Mouse (Mus musculus) neural tube, embryonic 14.5 days (tissue): ENCODE data around the gene Arid5b. TPM values are rescaled to one million over a fixed set of nuclear protein-coding genes. Genes with fewer than 3 reads are reported as not detected.
A peak's percentile ranks its signal among the peaks of the same experiment; 100 is the strongest.

Experiments used
- ATAC-seq: fragments of 200-750 bp; cut with Nextera tagmentation; 2 replicates; pipeline ENCODE4 v1.8.0; 2017; ENCODE audit warnings: low read depth, mild to moderate bottlenecking, moderate TSS enrichment, moderate library complexity
- H3K27ac ChIP-seq: fragments of 300-500 bp; sonication (generic); 2 replicates; pipeline ENCODE4 v1.5.1; 2014; ENCODE audit warnings: low read depth, mild to moderate bottlenecking, control low read depth, low read length, moderate library complexity, mixed read lengths
- H3K27me3 ChIP-seq: fragments of 300-500 bp; sonication (generic); 2 replicates; pipeline ENCODE4 v1.6.1; 2014; ENCODE audit warnings: low read length; ENCODE audit not compliant: control insufficient read depth, insufficient read depth
- H3K36me3 ChIP-seq: fragments of 300-500 bp; sonication (generic); 2 replicates; pipeline ENCODE4 v1.6.1; 2014; ENCODE audit warnings: low read length, mixed read lengths; ENCODE audit not compliant: control insufficient read depth, insufficient read depth
- H3K4me1 ChIP-seq: fragments of 300-500 bp; sonication (generic); 2 replicates; pipeline ENCODE4 v1.6.1; 2014; ENCODE audit warnings: low read length; ENCODE audit not compliant: control insufficient read depth, insufficient read depth
- H3K4me2 ChIP-seq: fragments of 300-500 bp; sonication (generic); 2 replicates; pipeline ENCODE4 v1.6.1; 2014; ENCODE audit warnings: mild to moderate bottlenecking, low read depth, low read length, control low read depth
- H3K4me3 ChIP-seq: fragments of 300-500 bp; sonication (generic); 2 replicates; pipeline ENCODE4 v1.5.1; 2014; ENCODE audit warnings: low read depth, low read length, control low read depth, mixed read lengths
- H3K9ac ChIP-seq: fragments of 300-500 bp; sonication (generic); replicated peaks from 2 replicates; pipeline ENCODE4 v1.6.1; 2014; ENCODE audit warnings: low read depth, mild to moderate bottlenecking, control low read depth, low read length, mixed read lengths
- H3K9me3 ChIP-seq: fragments of 300-500 bp; sonication (generic); 2 replicates; pipeline ENCODE4 v1.6.1; 2016; ENCODE audit warnings: low read length; ENCODE audit not compliant: control insufficient read depth
- WGBS: fragments of 180-500 bp; shearing (Covaris S2); extraction: QIAGEN DNeasy Blood & Tissue Kit; methylation state at CpG from one replicate; pipeline ENCODE4 v1.1.7; 2014; 5-methylcytosine and 5-hydroxymethylcytosine counted together
- polyA plus RNA-seq: library from polyadenylated mRNA; unstranded; fragments of >200 nt; fragmentation: Nextera tagmentation; extraction: Ambion mirVana; gene quantifications from 2 replicates; pipeline ENCODE4 v1.2.1, GENCODE M21; 2014

Gene Arid5b
- polyA plus RNA-seq, 1 experiment from 2014 or later = 26.2 TPM

- H3K36me3 ChIP-seq = no peaks in the 10 kb centered on the region
Measured at GRCm38 (mm10) chr10:68156646-68157245, 121.8 kb downstream of the Arid5b start.

GRCm38 (mm10) chr10:68156159-68156558 is 122.4 kb downstream of the Arid5b start:
- no peaks in the 10 kb centered on the region for H3K9me3 ChIP-seq
- 72% methylated on average over 6 of the region's 6 CpGs for whole genome bisulfite sequencing
- no peak overlapping the region for H3K27ac ChIP-seq
- H3K4me2 ChIP-seq = no peak overlapping the region
- ATAC-seq = no peak
- no peaks in the 10 kb centered on the region for H3K36me3 ChIP-seq
- no peak overlapping the region for H3K9ac ChIP-seq
- H3K4me1 ChIP-seq = peaks cover 8% of the 10 kb centered on the region; the same call in 1 of the 2 replicates
- H3K27me3 ChIP-seq = no peaks in the 10 kb centered on the region
- H3K4me3 ChIP-seq = no peak overlapping the region

More at GRCm38 (mm10) chr10:68156646-68157245, 121.8 kb downstream of the Arid5b start:
- Histone ChIP-seq H3K27me3 (no peaks in the 10 kb centered on the region), H3K4me1 (peaks cover 8% of the 10 kb centered on the region; the same call in 1 of the 2 replicates), H3K4me3 (no peak overlapping the region), H3K9ac (no peak overlapping the region), H3K9me3 (no peaks in the 10 kb centered on the region), H3K27ac (no peak overlapping the region), H3K4me2 (no peak overlapping the region)
- no peak for ATAC-seq
- WGBS = 60% methylated on average over 10 of the region's 10 CpGs

- no peak for ATAC-seq
- H3K4me1 ChIP-seq = peaks cover 8% of the 10 kb centered on the region; the same call in 1 of the 2 replicates
- H3K4me2 ChIP-seq = no peak overlapping the region
- no peak overlapping the region for H3K4me3 ChIP-seq
- WGBS = 94% methylated on average over 6 of the region's 6 CpGs
- no peak overlapping the region for H3K27ac ChIP-seq
- H3K27me3 ChIP-seq = no peaks in the 10 kb centered on the region
- H3K36me3 ChIP-seq = no peaks in the 10 kb centered on the region
- H3K9me3 ChIP-seq = no peaks in the 10 kb centered on the region
- H3K9ac ChIP-seq = no peak overlapping the region
Measured at GRCm38 (mm10) chr10:68155431-68156119, 123.0 kb downstream of the Arid5b start.

GRCm38 (mm10) chr10:68154046-68154765 is 124.3 kb downstream of the Arid5b start:
- H3K4me3 ChIP-seq = no peak overlapping the region
- no peaks in the 10 kb centered on the region for H3K9me3 ChIP-seq
- no peak overlapping the region for H3K9ac ChIP-seq
- H3K27me3 ChIP-seq = no peaks in the 10 kb centered on the region
- ATAC-seq = no peak
- H3K36me3 ChIP-seq = no peaks in the 10 kb centered on the region
- 72% methylated on average over 14 of the region's 14 CpGs for WGBS
- no peak overlapping the region for H3K27ac ChIP-seq
- peaks cover 8% of the 10 kb centered on the region; the same call in 1 of the 2 replicates for H3K4me1 ChIP-seq
- no peak overlapping the region; the same call in 1 of the 2 replicates for H3K4me2 ChIP-seq

- Histone ChIP-seq H3K4me3 (no peak overlapping the region), H3K4me1 (peaks cover 10% of the 10 kb centered on the region; the same call in 1 of the 2 replicates), H3K27me3 (no peaks in the 10 kb centered on the region), H3K9ac (no peak overlapping the region), H3K9me3 (no peaks in the 10 kb centered on the region), H3K4me2 (no peak overlapping the region; the same call in 1 of the 2 replicates), H3K27ac (no peak overlapping the region), H3K36me3 (no peaks in the 10 kb centered on the region)
- peak; percentile 38; the same call in 1 of the 2 replicates for ATAC-seq
- 27% methylated on average over 11 of the region's 11 CpGs for WGBS
Measured at GRCm38 (mm10) chr10:68153344-68154045, 125.0 kb downstream of the Arid5b start.

GRCm38 (mm10) chr10:68148495-68148894 is 130.0 kb downstream of the Arid5b start:
- H3K9ac ChIP-seq = no peak overlapping the region
- no peaks in the 10 kb centered on the region for H3K9me3 ChIP-seq
- 83% methylated on average over 6 of the region's 6 CpGs for WGBS

GRCm38 (mm10) chr10:68147730-68148129 is 130.8 kb downstream of the Arid5b start:
- no peak for ATAC-seq
- Histone ChIP-seq H3K27me3 (no peaks in the 10 kb centered on the region), H3K9me3 (no peaks in the 10 kb centered on the region), H3K4me3 (no peak overlapping the region), H3K4me1 (0 out of 2 replicates have a peak, but pooled peaks cover 2% of the 10 kb centered on the region), H3K9ac (no peak overlapping the region), H3K36me3 (no peaks in the 10 kb centered on the region), H3K27ac (no peak overlapping the region), H3K4me2 (no peak overlapping the region)
- WGBS = 54% methylated on average over 6 of the region's 6 CpGs

More at GRCm38 (mm10) chr10:68148495-68148894, 130.0 kb downstream of the Arid5b start:
- Histone ChIP-seq H3K27ac (no peak overlapping the region), H3K36me3 (no peaks in the 10 kb centered on the region), H3K27me3 (no peaks in the 10 kb centered on the region), H3K4me1 (peaks cover 6% of the 10 kb centered on the region; the same call in 1 of the 2 replicates), H3K4me2 (no peak overlapping the region), H3K4me3 (no peak overlapping the region)
- no peak for ATAC-seq

GRCm38 (mm10) chr10:68146842-68147241 is 131.7 kb downstream of the Arid5b start:
- Histone ChIP-seq H3K4me3 (no peak overlapping the region), H3K9me3 (no peaks in the 10 kb centered on the region), H3K27ac (no peak overlapping the region), H3K4me1 (0 out of 2 replicates have a peak, but pooled peaks cover 2% of the 10 kb centered on the region), H3K4me2 (no peak overlapping the region), H3K36me3 (no peaks in the 10 kb centered on the region), H3K27me3 (no peaks in the 10 kb centered on the region), H3K9ac (no peak overlapping the region)
- no peak for ATAC-seq
- 13% methylated on average over 5 of the region's 5 CpGs for WGBS
